Mouse (Mus musculus) ovary, postnatal 36 days (tissue): ENCODE measurements at regions not wholly inside any gene's neighbourhood (a gene's known extent, or its start where the extent isn't known, plus 50 kb on each side); places are given as distances from the start of the nearest gene placed in this dataset.

Source experiments
- DNase-seq: peaks from one replicate; pipeline ENCODE4 v3.0.0; 2022; ENCODE audit warnings: low spot score, mixed read lengths

DNA sequence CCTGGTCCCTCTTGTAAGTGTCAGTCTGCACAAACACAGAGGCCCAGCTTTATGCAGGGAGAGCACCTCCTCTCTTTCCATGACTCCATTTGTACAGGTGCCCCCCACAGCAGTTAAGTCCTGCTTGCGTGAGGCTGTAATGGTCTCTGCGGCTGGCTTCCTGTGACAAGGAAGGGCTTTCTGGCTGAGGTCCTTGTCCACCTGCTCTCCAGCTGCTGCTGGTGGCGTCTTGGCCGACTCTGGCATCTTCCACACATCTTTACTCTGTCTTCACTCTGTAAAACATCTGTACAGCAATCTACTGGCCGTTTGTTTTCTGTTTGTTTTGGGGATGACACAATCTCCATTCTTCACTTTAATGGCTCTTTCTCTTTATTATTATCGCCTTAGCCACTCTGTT lies 60.8 kb downstream of the Rpusd4 start:
- no peak for DNase-seq

DNA sequence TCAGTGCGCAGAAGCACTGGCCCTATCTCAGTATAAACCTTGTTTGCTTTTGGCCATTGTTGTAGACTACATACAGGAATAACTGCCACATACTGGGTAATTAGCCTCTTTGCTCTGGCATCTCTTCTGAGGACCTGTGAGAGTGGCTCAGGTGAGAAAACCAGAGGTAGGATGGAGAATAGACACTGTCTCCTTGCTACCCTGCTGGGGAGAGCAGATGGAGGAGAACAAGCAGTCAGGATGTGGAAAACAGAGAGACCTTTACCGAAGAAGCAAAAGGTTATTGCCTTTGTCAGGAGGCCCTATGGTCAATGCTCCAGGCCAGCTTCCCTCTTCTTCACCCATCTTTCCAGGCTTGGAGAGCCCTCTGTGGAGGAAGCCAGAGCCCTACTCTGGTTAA lies 62.7 kb downstream of the Rpusd4 start:
- DNase-seq: no peak

DNA sequence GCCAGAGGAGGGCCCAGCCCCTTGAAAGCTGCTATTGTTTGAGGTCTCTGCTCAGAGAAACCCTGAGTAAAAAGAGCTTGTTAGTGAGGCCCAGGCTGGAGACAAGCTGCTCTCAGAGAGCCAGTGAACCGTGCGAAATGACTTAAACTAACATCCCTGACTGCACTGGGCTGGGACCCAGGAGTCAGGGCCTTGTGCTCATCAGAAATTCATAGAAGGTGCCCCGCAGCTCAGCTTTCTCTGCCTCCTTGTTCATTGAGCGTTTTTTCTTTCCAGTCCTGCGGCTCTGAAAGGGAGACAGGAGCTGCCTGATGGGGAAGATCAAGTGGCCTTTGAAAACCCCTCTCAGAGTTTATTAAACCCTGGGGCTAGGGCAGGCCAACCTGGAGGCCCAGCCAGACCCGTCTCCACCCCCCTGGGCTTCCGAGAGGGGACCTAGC lies 63.6 kb downstream of the Rpusd4 start:
- no peak for DNase-seq

DNA sequence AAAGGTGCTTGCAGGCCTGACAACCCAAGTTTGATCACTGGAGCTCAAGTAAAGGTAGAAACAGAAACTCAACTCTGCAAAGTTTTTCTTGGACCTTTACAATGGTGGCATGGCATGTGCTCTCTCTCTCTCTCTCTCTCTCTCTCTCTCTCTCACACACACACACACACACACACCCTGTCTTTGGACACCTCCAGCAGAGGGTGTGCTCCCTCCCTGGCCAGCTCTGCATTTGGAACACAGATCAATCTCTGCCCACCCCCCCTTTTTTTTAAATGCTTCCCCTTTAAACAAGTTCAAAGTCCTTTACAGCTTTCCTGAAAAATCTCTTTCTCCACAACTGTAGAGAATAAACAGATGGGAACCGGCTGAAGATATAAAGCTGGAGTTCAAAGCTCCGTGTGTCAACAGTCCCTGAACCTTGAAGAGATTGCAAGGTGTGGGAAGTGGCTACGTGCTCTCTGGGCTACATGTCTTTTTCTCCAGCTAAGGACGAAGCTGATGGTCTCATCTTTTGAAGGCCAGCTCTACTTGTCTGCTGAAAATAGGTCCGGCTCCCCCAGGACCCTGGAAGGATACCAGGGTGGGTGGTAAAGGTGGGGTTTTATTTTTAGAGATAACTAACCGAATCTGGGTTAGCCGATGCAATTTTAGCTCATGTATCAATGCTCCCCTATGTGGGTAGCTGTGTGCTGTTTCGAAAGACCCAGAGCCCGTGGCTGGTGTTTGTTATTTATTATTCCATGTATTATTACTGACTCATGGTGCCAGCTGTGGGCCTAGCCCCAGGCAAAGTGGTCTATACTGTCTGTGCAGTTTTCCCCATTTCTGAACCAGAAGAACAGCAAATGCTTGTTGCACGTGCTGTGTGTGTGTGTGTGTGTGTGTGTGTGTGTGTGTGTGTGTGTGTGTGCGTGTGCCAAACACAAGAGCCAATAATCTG lies 65.3 kb downstream of the Rpusd4 start:
- DNase-seq: no peak

DNA sequence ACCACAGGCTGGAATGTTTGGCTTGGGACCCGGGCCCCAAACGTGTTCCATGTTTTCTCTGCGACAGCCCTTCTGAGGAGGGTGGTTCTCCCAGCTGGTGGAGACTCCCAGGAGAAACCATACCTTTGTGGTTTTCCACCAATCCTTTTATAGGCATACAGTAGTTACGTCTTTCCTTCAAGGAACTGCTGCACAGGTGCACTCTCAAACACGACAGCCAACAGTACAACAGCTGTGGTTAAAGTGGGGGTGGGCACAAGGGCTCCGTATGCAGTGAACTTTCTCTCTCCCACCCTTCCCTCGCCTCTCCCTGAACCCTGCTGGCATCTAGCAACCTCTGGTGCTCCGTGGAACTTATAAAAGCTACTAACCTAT lies 66.0 kb downstream of the Rpusd4 start:
- DNase-seq: no peak

DNA sequence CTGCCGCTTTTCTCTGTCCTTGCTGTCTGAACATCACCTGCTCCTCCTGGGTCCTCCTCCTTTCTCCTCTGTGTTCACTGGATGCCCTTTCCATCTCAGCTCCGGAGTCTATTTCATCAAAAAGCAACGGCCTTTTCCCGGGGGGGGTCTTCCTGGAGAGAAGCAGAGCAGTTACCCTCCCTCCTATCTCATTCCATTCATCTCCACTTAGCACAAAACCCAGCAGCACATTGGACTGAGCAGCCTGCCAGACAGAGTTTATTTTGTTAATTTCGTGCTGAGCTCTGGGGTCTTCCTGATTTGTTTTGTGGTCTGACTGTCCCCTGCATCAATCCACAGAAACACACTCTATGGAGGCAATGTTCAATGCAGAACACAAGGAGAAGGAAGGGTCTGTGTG lies 66.9 kb downstream of the Rpusd4 start:
- DNase-seq: no peak

DNA sequence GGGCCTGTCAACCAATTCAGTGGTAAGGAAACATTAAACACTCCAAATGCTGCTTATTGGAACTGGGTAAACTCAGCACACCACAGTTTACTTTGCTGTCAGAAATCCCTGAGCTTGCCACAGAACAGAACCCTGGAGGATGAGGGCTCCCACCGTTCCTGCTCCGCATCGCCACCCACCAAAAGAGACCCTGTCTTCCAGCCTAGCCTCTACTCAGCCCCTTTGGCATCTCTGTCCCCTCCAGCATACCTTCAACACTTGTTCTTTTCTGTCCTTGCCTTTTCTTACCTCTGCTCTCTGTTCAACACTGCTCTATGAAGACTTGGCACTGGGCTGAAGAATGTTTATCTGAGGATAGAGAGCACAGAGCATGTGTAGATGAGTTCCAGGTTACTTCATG lies 67.5 kb downstream of the Rpusd4 start:
- no peak for DNase-seq

DNA sequence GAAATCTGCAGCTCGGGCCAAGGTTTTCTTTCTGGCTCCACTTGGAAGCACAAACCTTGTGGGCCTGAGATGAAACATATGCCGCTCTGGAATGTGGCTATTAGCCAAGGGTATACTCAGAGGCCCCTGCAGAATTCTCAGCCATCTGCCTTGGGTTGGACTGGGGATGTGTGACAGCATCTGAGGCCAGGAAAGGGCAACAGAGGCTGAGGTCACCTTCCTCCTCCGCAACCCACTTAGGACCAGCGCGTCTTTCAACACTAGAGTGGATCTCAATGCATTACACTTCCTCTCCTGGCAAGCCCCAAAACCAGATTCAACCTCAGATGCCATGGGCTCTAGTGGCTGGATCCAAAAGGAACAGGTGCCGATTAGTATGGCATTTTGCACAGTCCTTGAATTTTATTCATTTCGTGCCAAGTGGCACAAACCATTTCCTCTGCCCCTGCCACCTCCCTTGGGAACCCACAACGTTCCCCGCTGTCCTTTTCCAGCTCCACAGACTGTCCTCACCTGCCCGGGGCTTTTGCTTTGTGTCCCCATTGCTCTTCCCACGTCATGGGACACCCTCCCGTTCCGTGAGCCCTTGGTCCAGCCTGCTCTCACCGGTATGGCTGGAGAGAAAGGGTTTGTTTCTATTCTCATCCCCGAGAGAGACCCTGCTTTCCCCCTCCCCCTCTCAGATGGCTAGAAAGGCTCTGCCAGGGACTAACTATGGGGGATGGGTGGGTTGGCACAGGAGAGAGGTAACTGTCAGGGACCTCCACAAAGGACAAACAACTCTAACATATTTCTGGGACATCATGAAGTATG lies 68.4 kb downstream of the Rpusd4 start:
- no peak for DNase-seq

DNA sequence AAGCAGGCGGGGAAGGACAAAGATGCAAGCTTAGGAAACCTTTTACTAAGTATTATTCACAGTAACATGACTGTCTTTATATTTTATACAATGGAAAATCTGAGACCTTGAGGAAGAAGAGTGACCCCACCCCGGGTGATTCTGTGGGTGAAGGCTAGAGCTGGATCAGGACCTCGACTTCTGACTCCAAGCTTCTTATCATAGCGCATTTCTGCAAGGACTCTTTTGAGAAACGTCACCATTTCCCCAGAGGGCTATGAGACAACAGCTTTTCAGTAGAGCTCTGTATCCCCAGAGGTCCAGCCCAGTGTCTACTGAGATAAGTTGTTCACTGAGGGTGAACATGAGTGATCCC lies 69.0 kb downstream of the Rpusd4 start:
- DNase-seq: no peak

DNA sequence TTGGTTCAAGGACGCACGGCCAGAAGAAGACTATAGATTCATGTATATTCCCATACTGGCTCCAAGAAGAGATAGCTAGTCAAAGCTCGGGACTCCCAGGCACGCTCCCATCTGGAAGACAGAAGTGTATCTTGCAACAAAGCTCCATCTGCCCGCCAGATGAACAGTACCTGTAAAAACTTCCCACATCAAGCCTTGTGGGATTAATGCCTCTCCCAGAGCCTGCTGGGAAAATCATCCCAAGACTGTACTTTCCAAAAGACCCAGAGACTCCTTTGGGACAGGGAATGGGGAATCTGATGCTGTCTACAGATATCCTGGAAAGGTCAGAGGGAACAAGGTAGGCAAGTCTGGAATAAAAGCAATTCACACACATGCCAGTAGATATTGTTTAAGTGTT lies 71.2 kb downstream of the Rpusd4 start:
- no peak for DNase-seq

DNA sequence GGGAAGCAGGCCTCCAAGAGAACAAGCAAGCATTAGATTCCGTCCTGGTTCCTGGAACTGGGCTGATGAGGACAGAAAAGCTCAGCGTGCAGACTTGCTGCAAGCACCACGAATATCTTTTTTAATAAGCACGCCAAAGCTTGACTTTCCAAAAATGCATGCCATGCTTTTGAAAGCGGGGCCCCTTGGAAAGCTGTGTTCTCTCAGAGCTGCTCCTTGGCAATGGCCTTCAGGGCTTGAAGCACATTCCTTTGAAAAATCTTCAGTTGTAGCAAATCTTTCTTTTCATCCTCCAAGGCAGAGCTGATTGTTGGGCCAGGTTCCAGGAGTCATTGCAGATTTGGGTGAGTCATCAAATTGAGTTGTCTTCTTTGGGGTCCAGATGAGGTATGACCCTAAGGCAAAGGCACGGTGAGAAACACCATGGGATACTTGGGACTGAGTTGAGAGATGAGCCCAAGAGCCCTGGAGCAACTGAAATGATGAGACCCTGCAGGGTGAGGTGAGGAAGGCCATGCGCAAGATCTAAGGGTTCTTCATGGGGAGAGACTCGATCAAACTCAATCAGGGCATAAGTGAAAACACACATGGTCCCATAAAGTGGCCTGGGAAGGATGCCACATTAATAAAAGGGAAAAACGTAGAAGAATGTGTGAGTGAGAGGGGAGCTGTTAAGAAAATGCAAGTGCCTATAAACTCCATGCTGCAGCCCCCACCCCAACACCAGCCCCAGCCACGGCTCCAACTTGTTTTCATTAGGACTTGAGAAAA lies 72.0 kb downstream of the Rpusd4 start:
- no peak for DNase-seq

DNA sequence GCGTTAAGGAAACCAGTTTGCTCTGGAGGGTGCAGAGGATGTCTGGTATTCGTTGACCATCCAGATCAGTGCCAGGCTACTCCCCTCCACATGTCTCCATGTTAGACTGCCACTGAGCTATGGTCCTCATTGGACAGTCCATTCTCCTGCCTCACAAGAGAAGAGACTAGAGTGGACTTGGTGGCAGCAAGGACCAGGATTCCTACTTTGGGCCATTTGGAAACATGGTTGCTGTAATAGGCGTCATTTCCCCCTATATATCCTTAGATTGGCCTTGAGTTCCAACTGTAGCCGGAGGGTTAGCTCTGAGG lies 72.6 kb downstream of the Rpusd4 start:
- no peak for DNase-seq

DNA sequence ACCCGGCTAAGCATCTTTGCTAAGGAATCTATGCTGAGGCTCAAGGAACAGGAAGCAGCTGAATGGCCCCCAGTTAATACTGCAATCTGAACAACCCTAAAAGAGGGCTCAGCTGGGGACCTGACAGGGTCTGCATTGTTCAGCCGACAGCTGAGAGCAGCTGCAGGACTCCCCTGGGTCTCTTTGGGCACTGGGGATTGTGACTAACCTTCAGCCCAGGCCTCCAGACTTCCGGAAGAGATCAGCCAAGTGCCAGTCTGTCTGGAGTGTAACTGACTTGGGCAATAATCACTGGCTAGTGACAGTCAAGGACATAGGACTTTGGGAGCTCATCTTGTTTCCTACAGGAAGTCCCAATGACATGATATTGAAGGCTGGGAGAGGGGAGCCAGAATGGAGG lies 73.1 kb downstream of the Rpusd4 start:
- DNase-seq: no peak

DNA sequence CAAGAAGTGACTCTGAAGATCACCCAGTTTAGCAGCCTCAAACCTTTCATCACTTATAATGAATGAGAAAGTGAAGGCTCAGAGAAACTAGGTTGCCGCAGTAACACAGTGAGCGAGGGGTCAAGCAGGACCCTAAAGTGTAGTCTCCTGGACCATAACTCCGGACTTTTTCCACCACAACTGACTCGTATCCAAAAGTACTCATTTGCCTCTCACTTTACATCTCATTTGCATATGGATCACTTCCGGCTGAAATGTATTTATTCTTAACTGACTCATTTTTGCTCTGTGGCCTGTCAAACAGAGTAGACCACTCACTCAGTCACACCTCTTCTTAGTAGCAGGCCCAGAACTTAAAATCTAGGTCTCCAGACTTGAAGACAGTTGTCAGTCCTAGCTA lies 73.7 kb downstream of the Rpusd4 start:
- DNase-seq: no peak

DNA sequence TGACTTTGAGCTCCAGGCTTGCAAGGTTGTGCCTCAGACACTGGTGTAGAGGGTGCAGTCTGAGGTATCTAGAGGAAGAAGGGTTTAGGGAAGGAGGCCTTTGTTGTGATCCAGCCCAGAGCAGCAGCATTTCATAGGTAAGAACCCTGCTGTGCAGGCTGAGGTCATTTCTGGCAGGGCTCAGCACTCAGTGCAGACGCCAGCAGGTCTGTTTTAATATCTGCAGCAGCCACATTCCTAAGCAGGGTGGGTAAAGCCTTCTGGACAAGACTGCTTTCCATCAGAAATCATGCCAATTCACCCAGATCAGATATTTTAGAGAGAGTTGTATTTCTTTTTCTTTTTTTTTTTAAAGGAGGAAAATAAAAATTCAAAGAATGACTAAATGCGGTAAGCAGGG lies 74.8 kb downstream of the Rpusd4 start:
- DNase-seq: no peak

DNA sequence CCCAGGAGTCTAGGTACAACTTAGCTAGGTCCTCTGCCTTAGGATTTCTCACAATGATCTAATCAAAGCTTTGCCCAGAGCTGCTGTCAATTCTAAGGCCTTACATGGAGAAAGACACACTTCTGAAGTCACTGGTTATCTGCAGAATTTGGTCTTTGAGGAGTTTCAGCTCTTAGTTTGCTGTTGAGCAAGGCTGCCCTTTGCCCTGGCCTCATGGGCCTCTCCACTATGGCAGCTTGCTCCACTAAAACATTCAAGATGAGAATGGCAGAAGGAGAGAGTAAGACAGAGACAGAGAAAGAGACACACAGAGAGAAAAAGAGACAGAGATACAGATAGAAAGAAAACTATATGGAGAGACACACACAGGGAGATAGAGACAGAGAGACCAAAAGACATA lies 75.7 kb downstream of the Rpusd4 start:
- DNase-seq: no peak

DNA sequence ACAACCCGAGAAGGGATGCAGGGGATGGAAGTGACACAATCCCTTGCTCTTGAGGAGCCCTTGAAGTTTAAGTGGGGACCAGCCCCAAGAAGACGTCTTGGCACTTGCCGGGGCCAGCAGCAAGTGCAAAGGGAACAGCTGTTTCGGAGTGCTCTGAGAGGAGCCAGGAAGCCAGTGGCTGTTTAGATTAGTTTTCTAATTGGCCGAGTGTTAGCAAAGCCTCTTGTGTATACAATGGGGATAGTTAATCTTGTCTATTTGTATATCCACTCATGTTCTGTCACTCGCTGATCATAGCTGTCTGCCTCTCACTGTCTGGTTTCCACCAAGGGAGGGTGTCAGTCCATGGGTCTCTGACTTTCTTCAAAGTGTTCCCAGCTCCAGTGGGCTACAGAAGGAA lies 76.6 kb upstream of the Cdon start:
- DNase-seq: no peak

DNA sequence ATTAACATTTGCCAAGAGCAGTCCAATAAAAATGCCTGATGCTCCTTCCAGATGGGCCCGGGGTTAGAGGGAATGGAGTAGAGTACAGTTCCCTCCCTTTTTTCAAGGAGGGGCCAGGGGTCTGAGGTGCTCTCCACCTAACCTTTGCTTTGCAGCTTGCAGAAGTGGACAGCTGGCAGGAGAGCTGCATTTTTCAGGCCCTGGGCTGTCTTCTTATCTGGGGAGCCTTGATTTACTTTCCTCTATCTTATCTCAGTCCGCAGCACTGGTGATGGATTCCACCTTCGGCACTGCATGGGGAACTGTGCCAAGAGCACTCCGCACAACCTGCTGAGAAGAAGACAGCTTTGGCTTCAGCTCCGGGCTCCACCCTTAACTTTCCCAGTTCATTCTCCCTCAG lies 74.5 kb upstream of the Cdon start:
- DNase-seq: no peak

DNA sequence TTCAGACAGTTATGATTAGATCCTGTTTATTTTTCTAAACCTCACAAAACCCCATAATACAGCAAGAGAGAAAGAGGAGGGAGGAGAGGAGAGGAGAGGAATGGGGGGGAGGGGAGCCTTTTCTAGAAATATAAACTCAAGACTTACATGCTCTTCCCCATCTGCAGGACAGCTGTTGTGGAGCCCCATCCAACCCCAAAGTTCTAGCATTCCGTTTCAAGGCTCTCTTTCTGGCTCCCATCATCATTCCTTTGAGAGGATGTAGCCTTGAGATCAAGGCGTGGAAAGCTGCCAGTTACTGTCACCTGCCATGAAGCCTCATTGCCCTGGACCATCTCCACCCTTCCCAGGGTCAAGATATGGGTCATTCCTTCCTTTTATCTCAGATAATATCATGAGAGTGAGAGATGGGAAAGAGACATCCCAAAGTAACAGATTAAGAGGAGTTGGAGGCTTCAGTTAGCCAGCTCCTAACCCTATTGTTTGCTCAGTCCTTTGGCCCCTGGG lies 70.8 kb upstream of the Cdon start:
- no peak for DNase-seq

DNA sequence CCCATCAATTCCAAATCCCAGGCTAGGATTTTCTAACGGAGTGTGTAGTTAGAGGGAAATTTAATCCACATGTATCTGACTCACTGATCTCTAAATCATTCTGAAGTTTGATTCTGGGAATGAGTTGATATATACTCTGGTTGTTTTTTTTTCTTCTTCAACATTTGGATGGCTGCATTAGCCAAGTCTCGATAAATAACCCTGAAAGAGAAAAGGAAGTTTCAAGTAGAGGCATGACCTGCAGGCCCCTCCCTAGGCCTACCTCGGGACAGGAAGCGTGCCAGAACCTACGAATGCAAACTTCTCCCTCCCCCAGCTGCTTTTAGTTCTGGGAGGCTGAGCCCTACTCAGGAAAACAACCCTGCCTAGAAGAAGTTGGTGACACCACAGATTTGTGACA lies 69.4 kb upstream of the Cdon start:
- no peak for DNase-seq

DNA sequence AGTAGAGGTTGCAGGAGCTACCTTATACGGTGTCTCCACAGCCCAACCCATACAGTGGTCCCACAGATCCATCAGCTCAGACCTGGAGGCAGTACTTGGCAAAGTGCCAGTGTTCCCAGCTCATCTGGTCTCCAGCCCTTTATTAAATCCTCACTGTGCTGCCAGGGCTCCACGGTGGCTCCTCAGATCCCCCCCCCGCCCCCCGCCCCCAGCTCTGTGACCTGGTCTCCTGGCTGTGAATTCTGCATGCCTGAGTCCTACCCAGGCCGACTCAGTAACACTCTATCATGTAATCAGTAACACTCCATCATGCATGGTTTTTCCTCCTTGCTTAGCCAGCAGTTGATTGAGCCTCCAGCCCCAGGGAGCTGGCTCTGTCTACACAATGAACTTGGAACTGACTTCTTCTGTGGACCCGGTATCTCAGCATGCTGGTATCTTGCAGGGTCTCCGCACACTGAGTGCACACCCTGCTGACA lies 66.2 kb upstream of the Cdon start:
- no peak for DNase-seq

DNA sequence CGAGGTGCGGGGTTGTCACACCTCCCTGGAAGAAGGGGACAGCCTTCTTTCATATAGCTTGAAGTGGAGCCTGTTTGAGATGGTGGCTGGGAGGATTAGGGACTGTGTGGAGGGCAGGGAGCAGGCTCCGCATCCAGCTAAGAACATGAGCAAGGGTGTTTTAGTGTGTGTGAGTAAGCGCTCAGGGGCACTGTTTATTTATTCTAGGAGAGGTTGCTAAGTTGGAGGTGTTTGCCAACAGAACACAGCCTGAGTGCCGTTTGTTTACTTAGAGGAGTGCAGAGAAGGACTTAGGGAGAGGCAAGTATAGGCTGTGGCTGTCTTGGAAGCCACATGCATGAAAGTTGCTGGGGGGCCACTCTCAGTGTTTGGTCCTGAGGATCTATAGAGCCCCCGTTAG lies 61.2 kb upstream of the Cdon start:
- no peak for DNase-seq
